Mouse (Mus musculus) cortical plate, adult 2 months (tissue): ENCODE results near the gene Fgf22.

Experiments
- CTCF ChIP-seq: fragments of 200-500 bp; IDR thresholded peaks from 2 replicates; pipeline ENCODE4 v1.5.1; 2011; ENCODE audit warnings: mild to moderate bottlenecking, control low read depth, low read length; ENCODE audit not compliant: insufficient read depth; ENCODE audit errors: extremely low read depth
- POLR2A ChIP-seq: fragments of 200-500 bp; IDR thresholded peaks from 2 replicates; pipeline ENCODE4 v1.6.1; 2011; ENCODE audit warnings: mild to moderate bottlenecking, low read length, control low read depth; ENCODE audit not compliant: insufficient read depth; ENCODE audit errors: extremely low read depth

- TF ChIP-seq CTCF (peak; percentile 79), POLR2A (no peak)
Observed at GRCm38 (mm10) chr10:79712499-79713126, 42.3 kb upstream of the Fgf22 start.
